Mouse (Mus musculus) ES-Bruce4 (cell line): ENCODE results near the gene Gm5127.

ENCODE experiments used
- CTCF ChIP-seq: IDR thresholded peaks from one replicate; pipeline ENCODE4 v1.8.1; 2011; ENCODE audit warnings: low read depth, low read length
- EP300 ChIP-seq: IDR thresholded peaks from 2 replicates; pipeline ENCODE4 v1.6.1; 2011; ENCODE audit warnings: low read depth, low read length; ENCODE audit not compliant: insufficient read depth

GRCm38 (mm10) chrX:106634799-106635541 lies 52.0 kb downstream of the Gm5127 start:
- TF ChIP-seq CTCF, result no peak
- no peak for TF ChIP-seq EP300
